Mouse (Mus musculus) T-helper 17 cell (primary cell): ENCODE measurements around the gene Cdc42bpg.

Source experiments
- in situ Hi-C, 2 experiments: fragments of 300-600 bp; cut with MboI, MseI; formaldehyde crosslinking; loops; 1 replicate in 1 of 2; 2 replicates in 1 of 2; pipeline ENCODE4 v1.15.1; 2025; ENCODE audit warnings: high pct_unique_total_duplicates in 2 of 2

Gene Cdc42bpg

GRCm38 (mm10) chr19:6321358-6321757, 15.1 kb downstream of the Cdc42bpg start:
- in situ Hi-C loops = no loop called here

GRCm38 (mm10) chr19:6321786-6322621, 15.7 kb downstream of the Cdc42bpg start:
- in situ Hi-C loops = no loop called here

- in situ Hi-C loops = no loop called here
Observed at GRCm38 (mm10) chr19:6324751-6325150, 18.5 kb downstream of the Cdc42bpg start.

GRCm38 (mm10) chr19:6331178-6331577, 24.9 kb downstream of the Cdc42bpg start:
- in situ Hi-C loops = loop anchor here in 1 of 2 experiments (5.0 kb wide), 1 partner anchor 194 kb away; no protein-coding TSS in a partner anchor

- in situ Hi-C loops = loop anchor here in 1 of 2 experiments (5.0 kb wide), 1 partner anchor 195 kb away; no protein-coding TSS in a partner anchor
Observed at GRCm38 (mm10) chr19:6331719-6332516, 25.7 kb downstream of the Cdc42bpg start.

GRCm38 (mm10) chr19:6333761-6334595, 27.7 kb downstream of the Cdc42bpg start:
- in situ Hi-C loops = loop anchor here in 1 of 2 experiments (5.0 kb wide), 1 partner anchor 197 kb away; no protein-coding TSS in a partner anchor

- in situ Hi-C loops = loop anchor here in 1 of 2 experiments (5.0 kb wide), 2 partner anchors 73 to 198 kb away; no protein-coding TSS in a partner anchor
Observed at GRCm38 (mm10) chr19:6334673-6335457, 28.6 kb downstream of the Cdc42bpg start, which contains the start of gene Men1. Gene Men1, plus strand, starts transcription at chr19:6334979.

GRCm38 (mm10) chr19:6335458-6335827, 29.2 kb downstream of the Cdc42bpg start:
- in situ Hi-C loops = loop anchor here in 1 of 2 experiments (5.0 kb wide), 1 partner anchor 73 kb away; no protein-coding TSS in a partner anchor

- in situ Hi-C loops = loop anchor here in 1 of 2 experiments (5.0 kb wide), 1 partner anchor 75 kb away; no protein-coding TSS in a partner anchor
Observed at GRCm38 (mm10) chr19:6336920-6337319, 30.7 kb downstream of the Cdc42bpg start.

GRCm38 (mm10) chr19:6338171-6338570, 31.9 kb downstream of the Cdc42bpg start:
- in situ Hi-C loops = loop anchor here in 1 of 2 experiments (5.0 kb wide), 1 partner anchor 76 kb away; no protein-coding TSS in a partner anchor

- in situ Hi-C loops = loop anchor here in 1 of 2 experiments (5.0 kb wide), 1 partner anchor 76 kb away; no protein-coding TSS in a partner anchor
Observed at GRCm38 (mm10) chr19:6338716-6339115, 32.5 kb downstream of the Cdc42bpg start.

GRCm38 (mm10) chr19:6339191-6339590, 32.9 kb downstream of the Cdc42bpg start:
- in situ Hi-C loops = loop anchor here in 1 of 2 experiments (5.0 kb wide), 1 partner anchor 77 kb away; no protein-coding TSS in a partner anchor

GRCm38 (mm10) chr19:6339890-6340504, 33.7 kb downstream of the Cdc42bpg start:
- in situ Hi-C loops = loop anchor here in 1 of 2 experiments (5.0 kb wide), 1 partner anchor 78 kb away; no protein-coding TSS in a partner anchor

GRCm38 (mm10) chr19:6340524-6341452, 34.5 kb downstream of the Cdc42bpg start, which contains the start of gene Map4k2:
Gene Map4k2, plus strand, starts transcription at chr19:6341135.
- in situ Hi-C loops = no loop called here

- in situ Hi-C loops = no loop called here
Observed at GRCm38 (mm10) chr19:6341453-6342077, 35.3 kb downstream of the Cdc42bpg start.

- in situ Hi-C loops = no loop called here
Observed at GRCm38 (mm10) chr19:6342276-6342933, 36.1 kb downstream of the Cdc42bpg start.
